Mouse (Mus musculus) midbrain, embryonic 15.5 days (tissue): ENCODE measurements around the gene Crat. TPM values are rescaled to one million over a fixed set of nuclear protein-coding genes. Genes with fewer than 3 reads are reported as not detected.

Experiments used
- ATAC-seq: fragments of 200-750 bp; cut with Nextera tagmentation; replicated peaks from 2 replicates; pipeline ENCODE4 v1.8.0; 2017; ENCODE audit warnings: moderate TSS enrichment
- H3K27ac ChIP-seq: fragments of 300-500 bp; sonication (generic); 2 replicates; pipeline ENCODE4 v1.5.1; 2015; ENCODE audit warnings: mild to moderate bottlenecking, inconsistent platforms
- H3K27me3 ChIP-seq: fragments of 300-500 bp; sonication (generic); replicated peaks from 2 replicates; pipeline ENCODE4 v1.6.1; 2015; ENCODE audit warnings: inconsistent platforms
- H3K36me3 ChIP-seq: fragments of 300-500 bp; sonication (generic); replicated peaks from 2 replicates; pipeline ENCODE4 v1.6.1; 2015; ENCODE audit warnings: inconsistent platforms
- H3K4me1 ChIP-seq: fragments of 300-500 bp; sonication (generic); 2 replicates; pipeline ENCODE4 v1.6.1; 2015; ENCODE audit warnings: inconsistent platforms
- H3K4me2 ChIP-seq: fragments of 300-500 bp; sonication (generic); 2 replicates; pipeline ENCODE4 v1.6.1; 2015; ENCODE audit warnings: inconsistent platforms, mild to moderate bottlenecking, moderate library complexity
- H3K4me3 ChIP-seq: fragments of 300-500 bp; sonication (generic); 2 replicates; pipeline ENCODE4 v1.5.1; 2015; ENCODE audit warnings: mild to moderate bottlenecking, inconsistent platforms
- H3K9ac ChIP-seq: fragments of 300-500 bp; sonication (generic); 2 replicates; pipeline ENCODE4 v1.6.1; 2015; ENCODE audit warnings: mild to moderate bottlenecking, inconsistent platforms
- H3K9me3 ChIP-seq: fragments of 300-500 bp; sonication (generic); 2 replicates; pipeline ENCODE4 v1.6.1; 2016; ENCODE audit warnings: inconsistent platforms
- WGBS: fragments of 180-500 bp; shearing (Covaris S2); methylation state at CpG from one replicate; pipeline ENCODE4 v1.1.7; 2015; ENCODE audit warnings: mixed read lengths; 5-methylcytosine and 5-hydroxymethylcytosine counted together
- polyA plus RNA-seq: library from polyadenylated mRNA; unstranded; fragments of >200 nt; fragmentation: Nextera tagmentation; extraction: Ambion mirVana; gene quantifications from 2 replicates; pipeline ENCODE4 v1.2.1, GENCODE M21; 2015

The Crat gene
- polyA plus RNA-seq, 1 experiment from 2014 or later: 22.5 TPM

- H3K4me3 ChIP-seq: peak overlapping the region; percentile 55
- ATAC-seq: no peak
- H3K27me3 ChIP-seq: no peaks in the 10 kb centered on the region
- H3K9ac ChIP-seq: no peak overlapping the region
- H3K4me1 ChIP-seq: peaks cover 48% of the 10 kb centered on the region
- H3K36me3 ChIP-seq: peaks cover 3% of the 10 kb centered on the region; the same call in 1 of the 2 replicates
- peak overlapping the region; percentile 54 for H3K4me2 ChIP-seq
- H3K27ac ChIP-seq: no peak overlapping the region
- H3K9me3 ChIP-seq: no peaks in the 10 kb centered on the region
- WGBS: 88% methylated on average over 4 of the region's 4 CpGs
Observed at GRCm38 (mm10) chr2:30414101-30414500, 1.5 kb downstream of the Crat start.

GRCm38 (mm10) chr2:30413038-30413973 is 2.3 kb downstream of the Crat start:
- no peak overlapping the region for H3K9ac ChIP-seq
- H3K4me1 ChIP-seq: peaks cover 40% of the 10 kb centered on the region
- H3K27me3 ChIP-seq: no peaks in the 10 kb centered on the region
- H3K27ac ChIP-seq: no peak overlapping the region
- H3K4me3 ChIP-seq: no peak overlapping the region
- H3K9me3 ChIP-seq: no peaks in the 10 kb centered on the region
- H3K4me2 ChIP-seq: peak overlapping the region; percentile 54; the same call in 1 of the 2 replicates
- 79% methylated on average over 16 of the region's 16 CpGs for WGBS
- no peak for ATAC-seq
- peaks cover 9% of the 10 kb centered on the region; the same call in 1 of the 2 replicates for H3K36me3 ChIP-seq

- no peaks in the 10 kb centered on the region for H3K9me3 ChIP-seq
- H3K4me3 ChIP-seq: no peak overlapping the region
- no peak overlapping the region for H3K27ac ChIP-seq
- H3K36me3 ChIP-seq: peaks cover 30% of the 10 kb centered on the region
- H3K4me2 ChIP-seq: no peak overlapping the region
- peaks cover 20% of the 10 kb centered on the region for H3K4me1 ChIP-seq
- ATAC-seq: no peak
- H3K9ac ChIP-seq: no peak overlapping the region
- no peaks in the 10 kb centered on the region for H3K27me3 ChIP-seq
- 94% methylated on average over 5 of the region's 5 CpGs for WGBS
Observed at GRCm38 (mm10) chr2:30409454-30410176, 6.0 kb downstream of the Crat start.

GRCm38 (mm10) chr2:30408452-30409100 is 7.0 kb downstream of the Crat start:
- no peak overlapping the region for H3K4me2 ChIP-seq
- H3K9me3 ChIP-seq: no peaks in the 10 kb centered on the region
- H3K4me3 ChIP-seq: no peak overlapping the region
- H3K27ac ChIP-seq: no peak overlapping the region
- 86% methylated on average over 8 of the region's 8 CpGs for WGBS
- H3K27me3 ChIP-seq: no peaks in the 10 kb centered on the region
- peaks cover 9% of the 10 kb centered on the region for H3K4me1 ChIP-seq
- ATAC-seq: no peak
- H3K9ac ChIP-seq: no peak overlapping the region
- H3K36me3 ChIP-seq: peaks cover 33% of the 10 kb centered on the region

- H3K27me3 ChIP-seq: no peaks in the 10 kb centered on the region
- H3K27ac ChIP-seq: no peak overlapping the region
- no peak overlapping the region for H3K9ac ChIP-seq
- ATAC-seq: no peak
- H3K9me3 ChIP-seq: no peaks in the 10 kb centered on the region
- WGBS: 93% methylated on average over 10 of the region's 10 CpGs
- 0 out of 2 replicates have a peak, but pooled peaks cover 1% of the 10 kb centered on the region for H3K4me1 ChIP-seq
- H3K36me3 ChIP-seq: peaks cover 37% of the 10 kb centered on the region
- H3K4me2 ChIP-seq: no peak overlapping the region
- no peak overlapping the region for H3K4me3 ChIP-seq
Observed at GRCm38 (mm10) chr2:30407778-30408177, 7.8 kb downstream of the Crat start.

GRCm38 (mm10) chr2:30407221-30407620 is 8.4 kb downstream of the Crat start:
- ATAC-seq: no peak
- Histone ChIP-seq H3K4me2 (no peak overlapping the region), H3K27me3 (no peaks in the 10 kb centered on the region), H3K9me3 (no peaks in the 10 kb centered on the region), H3K4me1 (no peaks in the 10 kb centered on the region), H3K27ac (no peak overlapping the region), H3K9ac (no peak overlapping the region), H3K36me3 (peaks cover 40% of the 10 kb centered on the region), H3K4me3 (no peak overlapping the region)
- WGBS: 89% methylated on average over 2 of the region's 2 CpGs

GRCm38 (mm10) chr2:30403870-30404269 is 11.7 kb downstream of the Crat start:
- H3K4me3 ChIP-seq: no peak overlapping the region
- peaks cover 13% of the 10 kb centered on the region for H3K4me1 ChIP-seq
- no peak overlapping the region for H3K9ac ChIP-seq
- 86% methylated on average over 1 of the region's 1 CpGs for WGBS
- ATAC-seq: no peak
- no peaks in the 10 kb centered on the region for H3K27me3 ChIP-seq
- H3K36me3 ChIP-seq: peaks cover 35% of the 10 kb centered on the region
- no peak overlapping the region for H3K4me2 ChIP-seq
- no peak overlapping the region for H3K27ac ChIP-seq
- no peaks in the 10 kb centered on the region for H3K9me3 ChIP-seq

GRCm38 (mm10) chr2:30402843-30403242 is 12.8 kb downstream of the Crat start:
- H3K4me2 ChIP-seq: no peak overlapping the region
- WGBS: 74% methylated on average over 2 of the region's 2 CpGs
- no peaks in the 10 kb centered on the region for H3K27me3 ChIP-seq
- peaks cover 31% of the 10 kb centered on the region for H3K36me3 ChIP-seq
- H3K4me3 ChIP-seq: no peak overlapping the region
- ATAC-seq: no peak
- H3K9me3 ChIP-seq: no peaks in the 10 kb centered on the region
- no peak overlapping the region for H3K27ac ChIP-seq
- H3K4me1 ChIP-seq: peaks cover 14% of the 10 kb centered on the region
- no peak overlapping the region for H3K9ac ChIP-seq

GRCm38 (mm10) chr2:30402351-30402826 is 13.2 kb downstream of the Crat start:
- Histone ChIP-seq H3K4me3 (no peak overlapping the region), H3K9me3 (no peaks in the 10 kb centered on the region), H3K27ac (no peak overlapping the region), H3K36me3 (peaks cover 29% of the 10 kb centered on the region), H3K27me3 (no peaks in the 10 kb centered on the region), H3K4me1 (peaks cover 14% of the 10 kb centered on the region), H3K9ac (no peak overlapping the region), H3K4me2 (no peak overlapping the region)
- WGBS: 96% methylated on average over 9 of the region's 9 CpGs
- no peak for ATAC-seq

GRCm38 (mm10) chr2:30401581-30401980 is 14.0 kb downstream of the Crat start:
- Histone ChIP-seq H3K27ac (no peak overlapping the region), H3K4me3 (no peak overlapping the region), H3K4me1 (peaks cover 14% of the 10 kb centered on the region), H3K27me3 (no peaks in the 10 kb centered on the region), H3K36me3 (peaks cover 30% of the 10 kb centered on the region), H3K9ac (no peak overlapping the region), H3K4me2 (no peak overlapping the region), H3K9me3 (no peaks in the 10 kb centered on the region)
- no peak for ATAC-seq
- 95% methylated on average over 1 of the region's 1 CpGs for WGBS

- Histone ChIP-seq H3K27ac (peak overlapping the region; percentile 74), H3K36me3 (peaks cover 26% of the 10 kb centered on the region), H3K9me3 (no peaks in the 10 kb centered on the region), H3K4me3 (no peak overlapping the region), H3K27me3 (no peaks in the 10 kb centered on the region), H3K4me1 (peaks cover 14% of the 10 kb centered on the region), H3K9ac (peak overlapping the region; percentile 18; the same call in 1 of the 2 replicates), H3K4me2 (no peak overlapping the region)
- ATAC-seq: peak; percentile 48
- WGBS: 16% methylated on average over 20 of the region's 20 CpGs
Observed at GRCm38 (mm10) chr2:30399191-30400171, 16.1 kb downstream of the Crat start.
